In the genomic region with DNA sequence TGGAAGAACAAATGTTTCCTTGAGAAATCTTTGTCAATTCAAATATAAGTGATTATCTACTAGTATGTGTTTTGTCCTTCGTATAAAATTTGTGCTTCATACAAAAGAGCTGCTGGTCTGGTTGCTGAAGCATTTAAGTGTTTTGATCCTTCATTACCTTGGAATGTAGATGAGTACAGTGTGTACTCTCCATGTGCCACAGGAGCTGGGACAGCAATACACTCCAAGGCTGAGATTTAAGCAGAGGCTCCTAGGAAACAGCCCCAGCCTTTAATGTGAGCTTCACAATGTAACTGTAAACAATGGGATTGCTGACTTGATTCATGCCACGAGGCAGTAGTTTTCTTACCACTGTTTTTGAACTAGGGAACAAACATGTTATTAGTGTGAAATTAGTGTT, we compare ENCODE assay signal across 19 mouse cellular contexts. TPM values are rescaled to one million over a fixed set of nuclear protein-coding genes. Genes with fewer than 3 reads are reported as not detected.
"Had no signal": no experiment of that assay in that cellular context is flagged by ENCODE, and none has a peak within 500 bp of the region (broad histone marks: within the 10 kb centered on the region; RNA-seq: fewer than 3 reads in every experiment).

No protein-coding gene starts in this region.

- H3K4me3 ChIP-seq: liver, embryonic 15.5 days; lung, embryonic 15.5 days; megakaryocyte, embryonic 14.5 days; midbrain, embryonic 13.5 days; midbrain, embryonic 15.5 days; neural tube, embryonic 12.5 days; stomach, embryonic 15.5 days had no signal

- H3K9me3 ChIP-seq: liver, embryonic 15.5 days; lung, embryonic 15.5 days; megakaryocyte, embryonic 14.5 days; midbrain, embryonic 13.5 days; midbrain, embryonic 15.5 days; neural tube, embryonic 12.5 days; stomach, embryonic 15.5 days had no signal

- DNase-seq: liver, postnatal 0 days; lung, postnatal 10 days; right cerebral cortex, postnatal 14 days; thymus, adult 2 months; thymus, postnatal 25 days; thymus, postnatal 4 days had no signal

- H3K36me3 ChIP-seq: liver, embryonic 15.5 days; midbrain, embryonic 13.5 days; midbrain, embryonic 15.5 days; neural tube, embryonic 12.5 days had no signal

- H3K9ac ChIP-seq: liver, embryonic 15.5 days; liver, postnatal 0 days; lung, embryonic 15.5 days; midbrain, embryonic 13.5 days; midbrain, embryonic 15.5 days; neural tube, embryonic 12.5 days; stomach, embryonic 15.5 days had no signal

- H3K4me2 ChIP-seq: liver, embryonic 15.5 days; lung, embryonic 15.5 days; midbrain, embryonic 11.5 days; midbrain, embryonic 13.5 days; midbrain, embryonic 15.5 days; neural tube, embryonic 12.5 days; stomach, embryonic 15.5 days had no signal

- ATAC-seq: liver, postnatal 0 days; midbrain, embryonic 13.5 days; midbrain, embryonic 15.5 days had no signal

- H3K4me1 ChIP-seq: liver, embryonic 15.5 days; lung, embryonic 15.5 days; megakaryocyte, embryonic 14.5 days; midbrain, embryonic 13.5 days; midbrain, embryonic 15.5 days; neural tube, embryonic 12.5 days; stomach, embryonic 15.5 days had no signal

- H3K27ac ChIP-seq: liver, embryonic 15.5 days; lung, embryonic 15.5 days; macrophage; midbrain, embryonic 13.5 days; midbrain, embryonic 15.5 days; neural tube, embryonic 12.5 days; stomach, embryonic 15.5 days; stomach, postnatal 0 days had no signal

- H3K27me3 ChIP-seq: liver, embryonic 15.5 days; lung, embryonic 15.5 days; megakaryocyte, embryonic 14.5 days; midbrain, embryonic 13.5 days; midbrain, embryonic 15.5 days; neural tube, embryonic 12.5 days; stomach, embryonic 15.5 days had no signal

RNA-seq across cellular contexts. Expression of a gene that starts 28.5 kb away (rescaled TPM):
- total RNA-seq: megakaryocyte progenitor cell, adult 5-6 weeks; midbrain, postnatal 0 days had no signal
- polyA plus RNA-seq: neural tube, embryonic 14.5 days had no signal
